Mouse (Mus musculus) heart, adult 2 months (tissue): ENCODE results near the gene Ppp1r16b. TPM values are rescaled to one million over a fixed set of nuclear protein-coding genes. Genes with fewer than 3 reads are reported as not detected.
A peak's percentile ranks its signal among the peaks of the same experiment; 100 is the strongest.

Experiments used
- DNase-seq, 2 experiments: peaks; one replicate each; pipeline ENCODE4 v3.0.0; 2021
- H3K27ac ChIP-seq: fragments of 200-600 bp; 2 replicates; pipeline ENCODE4 v1.8.1; 2022
- H3K27me3 ChIP-seq: fragments of 200-500 bp; 2 replicates; pipeline ENCODE4 v1.6.1; 2012; ENCODE audit warnings: mild to moderate bottlenecking, low read length, inconsistent platforms, mixed read lengths; ENCODE audit not compliant: control insufficient read depth, insufficient read depth
- H3K36me3 ChIP-seq: fragments of 200-500 bp; 2 replicates; pipeline ENCODE4 v1.6.1; 2012; ENCODE audit warnings: low read length, inconsistent platforms; ENCODE audit not compliant: control insufficient read depth, insufficient read depth
- H3K4me1 ChIP-seq: fragments of 200-500 bp; 2 replicates; pipeline ENCODE4 v1.6.1; 2011; ENCODE audit warnings: low read length; ENCODE audit not compliant: control insufficient read depth, insufficient read depth
- H3K4me3 ChIP-seq: fragments of 200-600 bp; 2 replicates; pipeline ENCODE4 v1.8.1; 2022
- H3K79me2 ChIP-seq: fragments of 200-500 bp; replicated peaks from 2 replicates; pipeline ENCODE4 v1.6.1; 2012; ENCODE audit warnings: mild to moderate bottlenecking, inconsistent platforms, low read length, moderate library complexity, mixed read lengths; ENCODE audit not compliant: control insufficient read depth, insufficient read depth
- H3K9ac ChIP-seq: fragments of 200-500 bp; 2 replicates; pipeline ENCODE4 v1.6.1; 2012; ENCODE audit warnings: low read depth, mild to moderate bottlenecking, control low read depth, inconsistent platforms, low read length, mixed read lengths
- CTCF ChIP-seq: fragments of 200-600 bp; IDR thresholded peaks from 2 replicates; pipeline ENCODE4 v1.8.1; 2022; ENCODE audit warnings: antibody characterized with exemption, mild to moderate bottlenecking, moderate library complexity
- EP300 ChIP-seq: fragments of 200-500 bp; IDR thresholded peaks from 2 replicates; pipeline ENCODE4 v1.6.1; 2011; ENCODE audit warnings: low read depth, low read length, control low read depth; ENCODE audit not compliant: insufficient read depth
- POLR2A ChIP-seq: fragments of 200-500 bp; IDR thresholded peaks from 2 replicates; pipeline ENCODE4 v1.6.1; 2011; ENCODE audit warnings: mild to moderate bottlenecking, low read depth, low read length, control low read depth; ENCODE audit not compliant: insufficient read depth
- WGBS: fragments of 180-500 bp; shearing (Covaris S2); methylation state at CpG from one replicate; pipeline ENCODE4 v1.1.7; 2018; 5-methylcytosine and 5-hydroxymethylcytosine counted together
- intact Hi-C: fragments of 180-260 bp; cut with DNase I; formaldehyde crosslinking; loops from one replicate; pipeline ENCODE4 v1.15.1; 2025
- polyA plus RNA-seq: library from polyadenylated mRNA; depleted of rRNA; stranded (reverse); fragments of >200 nt; gene quantifications from 2 replicates; pipeline ENCODE4 v1.2.3, GENCODE M21; 2012
- total RNA-seq, 2 experiments: library from RNA; stranded (reverse); gene quantifications; 2 replicates each; pipeline ENCODE4 v1.2.3; 2021

The Ppp1r16b gene
- total and polyA plus RNA-seq, 3 experiments = 3.3 to 12.3 (median 10.4) TPM

- intact Hi-C loops = no loop called here
- Histone ChIP-seq H3K4me3 (no peak overlapping the region), H3K27me3 (no peaks in the 10 kb centered on the region), H3K79me2 (no peaks in the 10 kb centered on the region), H3K27ac (no peak overlapping the region), H3K9ac (no peak overlapping the region), H3K4me1 (no peaks in the 10 kb centered on the region; the same call in 1 of the 2 replicates), H3K36me3 (no peaks in the 10 kb centered on the region)
- 81% methylated on average over 3 of the region's 3 CpGs for WGBS
- TF ChIP-seq CTCF = no peak
- TF ChIP-seq EP300 = no peak
- no peak for TF ChIP-seq POLR2A
- no peak for DNase-seq
These were observed 21.4 kb upstream of the Ppp1r16b start for GRCm38 (mm10) chr2:158643791-158644190.

DNA sequence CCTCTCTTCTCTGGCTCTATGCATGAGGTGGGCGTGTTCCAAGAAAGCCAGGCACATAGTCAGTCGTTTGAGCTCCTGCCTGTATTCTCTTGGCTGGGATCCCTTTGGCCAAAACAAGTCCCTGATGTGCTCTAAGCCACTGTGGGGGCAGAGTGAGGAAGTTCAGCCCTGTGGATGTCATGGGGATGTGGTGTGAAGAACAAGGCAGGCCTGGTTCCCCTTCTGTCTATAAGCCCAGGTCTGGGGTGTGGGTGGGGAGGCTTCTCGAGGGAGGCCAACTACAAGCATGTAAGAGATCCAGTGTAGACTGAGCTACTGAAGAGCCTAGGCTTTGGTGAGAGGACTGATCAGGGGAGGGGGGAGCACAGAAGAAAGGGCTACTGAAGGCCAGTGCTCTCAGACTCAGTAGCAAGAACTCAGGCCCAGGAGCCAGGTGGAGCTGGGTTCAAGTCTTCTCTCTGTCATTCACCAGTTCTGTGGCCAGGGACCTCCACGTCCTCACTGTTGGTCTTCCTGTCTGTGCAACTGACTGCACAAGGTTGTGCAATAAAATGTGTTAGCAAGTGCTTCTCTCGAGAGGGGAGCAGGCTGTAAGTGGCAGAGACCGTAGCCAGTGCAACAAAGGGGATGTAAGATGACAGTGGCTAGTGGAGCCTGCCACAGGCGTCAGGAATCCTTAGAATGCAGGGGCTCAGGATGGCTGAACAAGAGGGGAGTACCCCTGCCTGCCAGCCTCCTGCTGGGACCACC, 13.9 kb upstream of the Ppp1r16b start:
- Histone ChIP-seq H3K27ac (no peak overlapping the region), H3K27me3 (no peaks in the 10 kb centered on the region), H3K4me1 (peaks cover 8% of the 10 kb centered on the region), H3K4me3 (no peak overlapping the region), H3K79me2 (no peaks in the 10 kb centered on the region), H3K36me3 (no peaks in the 10 kb centered on the region), H3K9ac (no peak overlapping the region)
- 64% methylated on average over 7 of the region's 7 CpGs for WGBS
- TF ChIP-seq EP300 (no peak), POLR2A (no peak), CTCF (no peak)
- intact Hi-C loops = loop anchor here (10.0 kb wide), 1 partner anchor 213 kb away; no protein-coding TSS in a partner anchor
- no peak for DNase-seq

- H3K27ac ChIP-seq = no peak overlapping the region
- 6% methylated on average over 4 of the region's 4 CpGs for WGBS
- DNase-seq = peak; percentile 69 to 80
- intact Hi-C loops = loop anchor here (2.0 to 10.0 kb wide), 3 partner anchors 14 to 212 kb away; no protein-coding TSS in a partner anchor
- H3K4me3 ChIP-seq = no peak overlapping the region
- no peaks in the 10 kb centered on the region for H3K27me3 ChIP-seq
- H3K36me3 ChIP-seq = no peaks in the 10 kb centered on the region
- no peak overlapping the region for H3K9ac ChIP-seq
- H3K4me1 ChIP-seq = peaks cover 8% of the 10 kb centered on the region
- no peaks in the 10 kb centered on the region for H3K79me2 ChIP-seq
- TF ChIP-seq POLR2A = no peak
- TF ChIP-seq EP300 = peak; percentile 64; the same call in 1 of the 2 replicates
- peak; percentile 98 for TF ChIP-seq CTCF
These were observed 12.2 kb upstream of the Ppp1r16b start for GRCm38 (mm10) chr2:158652985-158653384.

DNA sequence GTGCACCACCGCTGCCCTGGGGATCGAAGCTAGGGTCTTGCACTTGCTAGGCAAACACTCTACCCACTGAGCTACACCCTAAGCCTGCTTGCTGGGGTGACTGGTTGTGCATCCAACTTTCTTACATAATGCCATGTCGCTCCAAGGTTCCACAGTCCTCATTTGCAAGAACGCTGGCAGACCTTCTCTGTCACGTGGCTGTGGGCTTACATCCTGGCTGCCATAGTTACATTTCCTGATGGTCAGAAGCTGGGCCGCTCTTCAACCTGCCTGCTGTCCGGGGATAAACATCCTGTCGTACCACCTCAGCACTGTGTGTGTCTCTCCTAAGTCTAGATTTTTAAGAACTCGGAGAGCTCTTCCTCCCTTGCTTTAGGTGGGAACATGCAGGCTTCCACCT, 10.5 kb upstream of the Ppp1r16b start:
- no peaks in the 10 kb centered on the region for H3K27me3 ChIP-seq
- no peaks in the 10 kb centered on the region for H3K36me3 ChIP-seq
- no peak overlapping the region for H3K9ac ChIP-seq
- TF ChIP-seq CTCF (no peak), POLR2A (no peak), EP300 (peak; percentile 87; the same call in 1 of the 2 replicates)
- H3K79me2 ChIP-seq = no peaks in the 10 kb centered on the region
- 46% methylated on average over 9 of the region's 9 CpGs for WGBS
- peaks cover 15% of the 10 kb centered on the region for H3K4me1 ChIP-seq
- DNase-seq = peak in 1 of 2 experiments; percentile 65
- no peak overlapping the region for H3K4me3 ChIP-seq
- intact Hi-C loops = loop anchor here (10.0 kb wide), 1 partner anchor 210 kb away; no protein-coding TSS in a partner anchor
- H3K27ac ChIP-seq = peak overlapping the region; percentile 63

DNA sequence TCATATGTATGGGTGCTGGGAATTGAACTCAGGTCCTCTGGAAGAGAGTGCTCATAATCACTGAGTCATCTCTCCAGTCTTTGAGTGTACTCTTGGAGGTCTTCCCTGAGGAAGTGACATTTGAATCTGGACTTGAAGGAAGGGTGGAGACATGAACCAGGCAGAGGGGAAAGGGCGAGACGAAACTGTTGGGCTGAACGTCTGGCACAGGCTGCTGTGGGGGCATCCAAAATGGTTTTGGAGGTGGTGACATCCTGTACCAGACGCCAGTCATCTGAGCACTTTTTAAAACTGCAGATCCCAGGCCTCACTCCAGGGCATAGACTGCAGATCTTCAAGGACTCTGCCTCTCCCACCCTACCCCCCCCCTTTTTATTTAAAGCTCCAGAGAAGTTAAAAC, 9.4 kb upstream of the Ppp1r16b start:
- 40% methylated on average over 4 of the region's 4 CpGs for WGBS
- intact Hi-C loops = loop anchor here (2.0 to 10.0 kb wide), 2 partner anchors 79 to 209 kb away; no protein-coding TSS in a partner anchor
- no peak for TF ChIP-seq POLR2A
- TF ChIP-seq CTCF = no peak
- TF ChIP-seq EP300 = no peak
- no peak overlapping the region for H3K9ac ChIP-seq
- peaks cover 15% of the 10 kb centered on the region for H3K4me1 ChIP-seq
- H3K27me3 ChIP-seq = no peaks in the 10 kb centered on the region
- no peaks in the 10 kb centered on the region for H3K79me2 ChIP-seq
- H3K36me3 ChIP-seq = no peaks in the 10 kb centered on the region
- H3K4me3 ChIP-seq = no peak overlapping the region
- H3K27ac ChIP-seq = no peak overlapping the region
- DNase-seq = no peak

DNA sequence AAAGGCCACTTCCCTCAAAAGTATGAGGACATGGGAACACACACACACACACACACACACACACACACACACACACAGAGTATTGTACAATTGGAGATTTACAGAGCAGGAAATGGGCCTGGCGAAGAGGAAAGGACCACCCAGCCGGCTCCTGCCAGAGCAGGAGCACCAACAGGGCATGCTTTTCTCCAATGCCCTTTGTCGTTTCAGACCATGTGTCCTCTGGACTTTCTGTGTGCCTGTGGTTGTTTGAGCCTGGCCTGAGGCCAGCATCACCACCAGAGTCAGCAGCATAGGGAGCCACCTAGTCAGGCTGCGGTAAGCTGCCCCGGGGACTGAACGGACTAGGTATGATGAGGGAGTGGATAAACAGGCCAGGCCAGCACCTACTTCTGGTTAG, 6.4 kb upstream of the Ppp1r16b start:
- Histone ChIP-seq H3K36me3 (no peaks in the 10 kb centered on the region), H3K27me3 (no peaks in the 10 kb centered on the region), H3K9ac (no peak overlapping the region), H3K4me1 (peaks cover 15% of the 10 kb centered on the region), H3K79me2 (no peaks in the 10 kb centered on the region), H3K4me3 (no peak overlapping the region), H3K27ac (peak overlapping the region; percentile 73)
- peak; percentile 52 to 59 for DNase-seq
- WGBS = 31% methylated on average over 6 of the region's 6 CpGs
- TF ChIP-seq POLR2A = no peak
- peak; percentile 40; the same call in 1 of the 2 replicates for TF ChIP-seq EP300
- intact Hi-C loops = loop anchor here (10.0 kb wide), 1 partner anchor 206 kb away; no protein-coding TSS in a partner anchor
